Mouse (Mus musculus) 3T3-L1 (cell line): ENCODE measurements around the gene Ltb.

ENCODE experiments used
- DNase-seq: peaks from one replicate; pipeline ENCODE4 v3.0.0-alpha.2; 2015; ENCODE audit warnings: low read depth, low spot score

Ltb gene

DNA sequence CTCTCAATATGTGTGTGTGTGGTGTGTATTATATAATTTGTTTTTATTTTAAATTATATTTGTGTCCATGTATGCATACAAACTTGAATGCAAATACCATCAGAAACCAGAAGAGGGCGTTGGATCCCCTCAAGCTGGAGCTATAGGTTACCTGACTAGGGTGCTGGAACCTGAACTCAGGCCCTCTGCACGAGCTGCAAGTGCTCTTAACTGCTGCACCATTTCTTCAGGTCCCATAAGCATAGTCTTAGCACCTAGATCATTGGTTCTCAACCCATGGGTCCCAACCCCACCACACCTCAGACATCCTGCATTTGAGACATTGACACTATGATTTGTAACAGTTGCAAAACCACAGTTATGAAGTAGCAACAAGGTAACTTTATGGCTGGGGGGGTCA lies 2.5 kb upstream of the Ltb start:
- no peak for DNase-seq

GRCm38 (mm10) chr17:35192924-35193323 lies 1.3 kb upstream of the Ltb start:
- DNase-seq, result no peak

DNA sequence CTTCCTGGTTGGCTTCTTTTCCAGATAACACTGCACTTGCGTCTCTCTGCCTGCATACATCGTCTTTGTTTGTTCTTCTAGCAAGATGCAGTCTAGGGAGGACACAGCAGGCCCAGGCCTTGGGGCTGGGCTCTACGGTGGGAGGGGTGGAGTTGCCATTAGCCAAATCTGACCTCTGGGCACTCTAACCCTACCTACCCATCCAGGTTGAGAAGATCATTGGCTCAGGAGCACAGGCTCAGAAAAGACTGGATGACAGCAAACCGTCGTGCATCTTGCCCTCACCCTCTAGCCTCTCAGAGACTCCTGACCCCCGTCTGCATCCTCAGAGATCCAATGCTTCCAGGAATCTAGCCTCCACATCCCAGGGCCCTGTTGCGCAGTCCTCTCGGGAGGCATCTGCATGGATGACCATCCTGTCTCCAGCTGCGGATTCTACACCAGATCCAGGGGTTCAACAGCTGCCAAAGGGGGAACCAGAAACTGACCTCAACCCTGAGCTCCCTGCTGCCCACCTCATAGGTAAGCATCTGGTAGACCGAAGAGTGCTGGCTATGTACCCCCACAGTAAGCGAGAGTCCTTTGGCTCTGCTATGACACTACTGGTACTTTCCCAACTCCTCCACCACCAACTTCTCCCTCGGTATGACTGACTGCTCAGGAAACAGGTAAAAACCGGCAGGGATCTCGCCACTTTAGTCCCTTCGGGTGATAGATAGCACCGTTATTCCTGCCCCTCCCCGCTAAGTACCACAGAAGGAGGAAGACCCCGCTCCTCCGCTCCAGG lies 798 bp downstream of the Ltb start:
- no peak for DNase-seq

- no peak for DNase-seq
Measured at GRCm38 (mm10) chr17:35195631-35196320, 1.5 kb downstream of the Ltb start.

DNA sequence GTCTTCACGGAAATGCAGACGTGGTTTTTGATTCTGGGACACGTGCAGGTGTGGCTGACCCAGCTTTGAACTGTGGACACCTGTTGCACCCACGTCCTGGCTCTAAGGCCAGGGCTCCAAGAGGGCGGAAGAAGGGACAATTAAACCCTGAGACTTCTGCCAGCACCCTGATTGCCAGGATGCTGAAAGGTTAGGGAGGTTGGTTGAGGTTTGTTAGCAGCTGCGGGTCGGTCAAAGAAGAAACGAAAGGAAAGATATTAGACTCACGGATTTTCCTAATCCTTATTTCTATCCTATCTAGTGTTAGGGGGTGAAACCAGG lies 2.0 kb downstream of the Ltb start:
- DNase-seq, result no peak

GRCm38 (mm10) chr17:35197126-35197525 lies 2.9 kb downstream of the Ltb start:
- DNase-seq, result no peak

GRCm38 (mm10) chr17:35198029-35198428 lies 3.8 kb downstream of the Ltb start:
- DNase-seq, result no peak

- no peak for DNase-seq
Measured at GRCm38 (mm10) chr17:35198946-35199345, 4.7 kb downstream of the Ltb start.

DNA sequence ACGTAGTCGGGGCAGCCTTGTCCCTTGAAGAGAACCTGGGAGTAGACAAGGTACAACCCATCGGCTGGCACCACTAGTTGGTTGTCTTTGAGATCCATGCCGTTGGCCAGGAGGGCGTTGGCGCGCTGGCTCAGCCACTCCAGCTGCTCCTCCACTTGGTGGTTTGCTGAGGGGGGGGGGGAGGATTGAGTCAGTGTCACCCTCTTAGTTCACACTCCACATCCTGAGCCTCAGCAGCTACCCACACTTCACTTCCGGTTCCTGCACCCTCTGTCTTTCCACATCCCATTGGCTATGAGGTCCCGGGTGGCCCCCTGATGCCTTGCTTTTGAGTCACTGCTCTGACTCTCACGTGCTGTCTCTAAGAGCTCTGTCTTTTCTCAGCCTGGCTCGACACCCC lies 6.2 kb downstream of the Ltb start:
- peak; percentile 40 for DNase-seq

DNA sequence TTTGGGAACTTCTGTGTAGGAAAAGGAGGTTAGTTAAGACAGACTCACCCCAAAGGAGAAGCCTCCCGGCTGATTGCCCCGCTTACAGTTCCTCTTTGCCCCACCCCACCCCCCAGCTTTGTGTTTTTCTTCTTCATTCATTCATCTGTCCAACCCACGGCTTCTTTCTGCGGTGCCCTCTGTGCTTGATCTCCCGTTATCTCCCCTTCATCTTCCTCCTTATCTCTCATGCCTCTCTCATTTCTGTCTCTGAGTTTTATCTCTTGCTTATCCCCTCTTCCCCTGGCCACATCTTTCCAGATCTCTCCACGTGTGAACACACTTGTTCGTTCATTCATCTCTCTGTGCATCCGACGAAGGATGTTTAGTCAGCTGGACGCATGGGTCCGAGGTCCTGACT lies 6.9 kb downstream of the Ltb start:
- no peak for DNase-seq

DNA sequence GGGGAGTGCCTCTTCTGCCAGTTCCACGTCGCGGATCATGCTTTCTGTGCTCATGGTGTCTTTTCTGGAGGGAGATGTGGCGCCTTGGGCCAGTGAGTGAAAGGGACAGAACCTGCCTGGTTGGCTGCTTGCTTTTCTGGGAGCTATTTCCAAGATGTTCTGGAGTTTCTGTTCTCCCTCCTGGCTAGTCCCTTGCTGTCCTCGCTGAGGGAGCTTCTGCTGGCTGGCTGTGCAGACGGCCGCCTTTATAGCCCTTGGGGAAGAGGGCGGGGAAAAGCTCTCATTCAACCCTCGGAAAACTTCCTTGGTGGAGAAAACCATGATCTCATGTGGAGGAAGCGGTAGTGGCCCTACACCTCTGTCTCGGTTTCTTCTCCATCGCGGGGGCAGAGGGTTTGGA lies 7.5 kb downstream of the Ltb start, which contains the start of gene Tnf:
Gene Tnf (minus strand): TSS at position 221 of the 400 bp plus-strand sequence.
- DNase-seq, result no peak

DNA sequence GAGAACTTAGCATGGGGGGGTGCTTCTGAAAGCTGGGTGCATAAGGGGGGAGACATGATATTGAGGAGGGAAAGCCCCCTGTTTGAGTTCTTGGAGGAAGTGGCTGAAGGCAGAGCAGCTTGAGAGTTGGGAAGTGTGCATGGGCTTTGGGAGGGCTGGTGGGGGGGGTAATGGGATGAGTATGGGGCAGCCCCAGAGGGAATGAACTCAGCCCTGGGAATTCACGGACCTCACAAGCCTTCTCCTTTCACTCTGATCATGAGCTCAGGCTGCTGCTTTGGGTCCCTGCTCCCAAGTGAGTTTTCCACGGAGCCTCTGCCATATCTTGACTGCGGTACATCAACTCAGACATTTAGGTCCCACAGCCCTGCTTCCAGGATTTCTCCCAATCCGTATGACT lies 8.2 kb downstream of the Ltb start:
- DNase-seq, result no peak

DNA sequence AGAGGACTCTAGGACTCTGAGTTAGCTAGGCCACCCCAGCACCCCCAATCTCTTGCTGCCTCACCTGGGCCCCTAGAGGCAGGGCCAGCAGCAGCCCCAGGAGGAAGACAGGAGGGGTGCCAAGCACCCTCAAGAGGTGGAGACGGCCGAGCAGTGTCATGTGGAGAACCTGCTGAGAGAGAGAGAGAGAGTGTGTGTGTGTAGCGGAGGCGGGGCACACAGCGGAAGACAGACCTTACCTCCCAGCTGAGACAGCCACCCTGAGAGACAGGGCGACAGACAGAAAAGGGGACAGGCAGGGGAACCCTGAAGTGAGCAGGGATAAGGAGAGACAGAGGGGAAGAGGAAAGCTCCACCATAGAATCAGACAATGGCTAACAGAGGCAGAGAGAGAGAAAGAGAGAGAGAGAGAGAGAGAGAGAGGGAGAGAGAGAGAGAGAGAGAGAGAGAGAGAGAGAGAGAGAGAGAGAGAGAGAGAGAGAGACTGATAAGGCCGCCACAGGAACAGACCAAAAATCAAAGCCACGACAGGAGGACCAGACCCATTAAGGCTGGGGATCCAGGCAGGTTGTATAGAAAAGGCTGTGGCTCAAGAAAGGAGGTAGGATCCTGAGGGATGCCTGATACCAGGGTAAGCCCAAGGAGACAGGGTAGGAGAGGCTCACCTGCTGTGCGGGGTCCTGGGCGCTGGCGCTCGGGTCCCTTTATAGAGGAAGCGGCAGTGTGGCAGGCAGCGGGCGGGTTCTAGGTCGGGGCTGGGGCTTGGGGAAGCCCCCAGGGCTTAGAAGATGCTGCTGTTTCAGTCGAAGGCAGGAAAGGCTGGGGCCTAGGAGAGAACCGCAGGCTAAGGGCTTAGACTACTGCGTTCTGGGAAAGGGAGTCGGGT lies 10.5 kb downstream of the Ltb start, which contains the start of gene Lta:
Gene Lta (minus strand): TSS at position 858 of the 886 bp plus-strand sequence.
- no peak for DNase-seq

DNA sequence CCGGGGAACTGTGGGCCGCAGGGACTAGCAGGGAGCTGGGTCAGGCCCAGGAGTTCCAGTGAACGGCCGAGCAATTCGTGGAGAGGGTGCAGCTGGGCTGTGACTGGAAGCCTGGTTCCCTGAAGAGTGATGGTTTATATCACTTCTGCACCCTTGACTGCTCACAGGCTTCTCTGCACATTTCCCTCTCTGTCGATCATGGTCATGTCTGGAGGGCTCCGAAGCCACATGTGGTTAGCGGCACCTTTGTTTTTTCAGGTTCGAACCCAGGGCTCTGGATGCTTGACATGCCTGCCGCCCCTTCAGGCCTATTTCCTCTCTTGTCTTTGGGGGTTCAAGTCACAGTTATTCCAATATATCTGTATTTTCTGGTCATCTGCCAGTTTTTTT lies 11.1 kb downstream of the Ltb start:
- DNase-seq, result no peak

GRCm38 (mm10) chr17:35209785-35210535 lies 15.7 kb downstream of the Ltb start:
- no peak for DNase-seq

DNA sequence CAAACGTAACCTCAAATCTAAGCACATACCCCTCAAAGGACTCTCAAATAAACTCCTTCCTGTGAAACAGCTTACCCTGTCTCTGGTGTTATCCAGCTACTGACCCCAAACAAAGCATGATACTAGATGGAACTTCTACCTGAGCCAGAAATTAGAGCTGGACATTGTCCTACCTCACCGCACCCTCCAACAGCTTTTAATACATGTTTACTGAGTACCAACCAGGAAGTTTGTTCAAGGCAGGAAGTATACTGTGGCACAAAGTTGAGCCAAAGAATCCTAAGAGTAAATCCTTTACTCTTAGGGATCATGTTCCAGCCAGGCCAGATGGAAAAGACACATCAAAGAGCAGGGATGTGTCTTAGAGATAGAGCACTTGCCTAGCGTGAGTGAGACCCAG lies 16.4 kb downstream of the Ltb start:
- no peak for DNase-seq

GRCm38 (mm10) chr17:35213071-35213470 lies 18.8 kb downstream of the Ltb start:
- no peak for DNase-seq

DNA sequence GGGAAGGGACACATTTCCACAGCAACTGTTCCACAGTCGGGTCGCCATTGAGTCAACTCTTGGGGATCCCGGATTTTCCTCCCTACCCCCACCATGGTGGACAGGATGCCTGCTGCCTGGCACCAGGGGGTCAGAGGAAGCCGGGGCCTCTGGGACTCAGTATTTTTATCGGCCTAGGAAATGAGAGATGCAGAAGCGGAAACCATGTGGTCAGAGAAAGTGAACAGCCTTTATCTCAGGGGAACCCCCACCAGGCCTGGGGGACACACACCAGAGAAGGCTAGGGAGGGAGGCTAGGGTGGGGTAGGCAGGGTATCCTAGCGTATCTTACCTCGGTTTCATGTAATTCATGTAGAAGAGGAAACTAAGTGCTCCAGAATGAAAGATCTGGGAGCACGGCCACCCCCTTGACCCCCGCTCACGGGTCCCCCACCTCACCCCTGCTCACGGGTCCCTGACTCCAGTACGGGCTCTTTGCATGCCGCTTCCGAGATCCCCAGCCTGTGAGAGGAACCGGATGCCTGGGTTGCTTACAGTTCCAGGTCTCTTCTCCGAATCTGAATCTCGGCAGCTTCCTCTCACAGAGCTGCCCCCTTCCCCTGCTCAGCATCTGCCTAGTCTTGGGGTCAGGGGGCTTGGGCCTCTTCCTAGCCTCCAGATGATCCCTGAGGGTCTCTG lies 24.4 kb downstream of the Ltb start:
- no peak for DNase-seq

DNA sequence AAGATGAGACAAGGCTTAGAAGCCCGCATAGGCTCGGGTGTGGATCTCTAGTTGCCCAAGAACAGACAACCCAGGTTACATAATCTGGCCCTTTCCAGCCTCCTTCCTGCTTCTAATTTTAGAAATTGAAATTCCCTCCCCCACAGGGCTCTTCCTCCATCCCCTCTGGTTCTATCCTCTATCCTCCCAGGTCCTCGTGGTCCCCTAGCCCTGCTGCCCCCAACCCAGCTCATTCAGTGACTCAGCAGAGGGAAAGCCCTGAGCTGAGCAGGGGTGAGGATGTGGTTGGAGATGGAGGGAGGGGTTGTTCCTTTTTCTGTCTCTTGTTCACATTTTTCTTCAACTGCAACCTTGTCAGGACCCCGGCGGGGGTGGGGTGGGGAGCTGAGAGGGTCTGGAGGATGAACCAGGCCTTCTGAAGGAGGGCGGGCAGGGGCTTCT lies 25.4 kb downstream of the Ltb start:
- no peak for DNase-seq

DNA sequence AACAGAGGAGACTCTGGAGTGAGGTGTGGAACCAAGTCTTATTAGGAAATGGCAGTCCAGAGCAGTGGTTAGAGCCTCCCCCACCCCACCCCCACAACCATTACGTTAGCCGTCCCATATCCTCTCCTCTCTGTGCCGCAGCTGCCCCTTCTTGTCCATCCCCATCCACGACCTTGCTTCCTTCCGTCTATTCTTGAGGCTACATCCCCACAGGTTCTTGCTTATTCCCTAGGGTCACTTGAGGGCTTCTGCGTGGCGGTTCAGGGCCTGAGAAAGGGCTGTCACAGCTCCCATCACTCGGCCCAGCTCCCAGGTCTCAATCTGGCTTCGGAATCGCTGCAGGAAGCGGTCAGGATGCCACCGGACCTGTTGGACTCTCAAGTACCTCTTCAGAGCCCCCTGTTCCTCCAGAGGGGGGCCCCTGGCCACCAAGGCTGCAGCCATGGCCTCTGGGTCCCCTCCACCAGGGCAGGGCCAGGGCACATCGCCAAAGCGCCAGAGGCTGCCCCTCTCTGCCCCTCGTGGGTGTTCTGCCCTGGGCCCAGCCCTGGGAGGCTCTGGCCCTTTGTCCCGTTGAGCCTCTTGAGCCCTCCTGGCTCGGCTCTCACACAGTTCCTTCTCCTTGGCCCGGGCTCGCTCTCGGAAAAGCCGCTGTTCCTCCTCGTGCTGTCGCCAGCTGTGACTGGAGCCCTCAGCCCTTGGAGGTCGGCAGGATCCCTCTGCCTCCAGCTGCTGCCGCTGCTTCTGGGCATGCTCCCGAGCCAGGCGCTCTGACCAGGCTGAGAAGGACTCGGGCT lies 26.1 kb downstream of the Ltb start, which contains the start of gene Gm16181:
Gene Gm16181 (plus strand): TSS at position 679 of the 797 bp plus-strand sequence.
- no peak for DNase-seq
